Mouse (Mus musculus): ENCODE results near the gene Dennd1a.

Gene Dennd1a

DNA sequence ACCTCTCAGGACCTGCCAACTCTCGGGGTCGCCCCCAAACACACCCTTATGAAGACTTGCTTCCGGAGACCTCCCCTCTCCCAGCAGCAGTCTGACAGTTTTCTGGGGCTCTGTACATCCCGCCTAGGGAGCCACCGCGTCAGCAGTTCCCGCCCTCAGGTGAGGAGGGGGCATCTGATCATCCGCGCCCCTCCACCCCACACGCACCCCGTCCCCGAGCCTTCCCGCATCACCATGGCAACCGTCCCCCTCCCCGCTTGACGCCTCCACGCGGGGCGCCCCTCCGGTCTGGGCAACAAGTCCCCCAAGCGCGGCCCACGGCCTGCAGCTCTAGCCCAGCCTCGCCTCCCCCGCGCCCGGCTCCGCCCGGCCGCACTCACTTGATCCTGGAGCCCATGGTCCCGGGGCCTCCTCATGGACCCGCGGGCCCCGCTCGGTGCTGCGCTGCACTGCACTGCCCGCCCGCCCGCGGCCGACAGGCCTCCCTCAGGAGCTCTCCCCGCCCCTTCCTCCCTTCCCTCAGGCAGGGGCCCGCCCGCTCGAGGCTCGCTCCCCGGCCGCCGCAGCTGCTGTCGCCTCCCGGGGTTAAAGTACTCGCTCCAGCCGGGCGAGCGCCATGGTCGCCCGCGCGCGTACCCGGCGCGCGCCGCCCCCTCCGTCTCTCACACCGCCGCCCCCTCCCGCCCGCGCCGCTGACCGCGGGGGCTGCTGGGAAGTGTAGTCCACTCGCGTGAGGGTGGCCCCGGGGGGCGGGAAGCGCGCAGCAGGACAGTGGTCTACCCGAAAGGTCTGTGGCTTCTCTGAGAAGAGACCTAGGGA is at the start of gene Dennd1a:
Gene Dennd1a, minus strand, starts transcription at position 658 of the 819 bp plus-strand sequence.
- DNase-seq: peak; percentile 95

DNA sequence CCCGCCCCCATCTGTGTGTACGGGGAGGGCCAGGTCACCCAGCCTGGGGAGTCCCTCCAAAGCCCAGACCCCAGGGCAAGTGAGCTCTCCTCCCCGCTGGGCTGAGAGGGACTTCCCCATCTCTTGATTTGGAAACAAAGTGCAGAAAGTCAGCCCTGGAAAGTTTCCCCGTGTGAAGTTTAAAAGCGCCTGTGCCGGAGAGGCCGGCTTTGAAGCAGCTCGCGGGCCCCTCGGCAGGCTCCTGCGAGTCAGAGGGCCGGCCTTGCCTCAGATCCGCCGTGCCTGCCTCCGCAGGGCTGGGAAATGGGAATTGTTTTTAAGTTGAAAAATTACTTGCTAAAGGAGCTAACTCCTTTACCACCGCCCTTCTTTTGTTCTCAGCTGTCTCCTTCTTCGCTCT is 49.4 kb upstream of the Dennd1a start:
- peak; percentile 75 for DNase-seq

DNA sequence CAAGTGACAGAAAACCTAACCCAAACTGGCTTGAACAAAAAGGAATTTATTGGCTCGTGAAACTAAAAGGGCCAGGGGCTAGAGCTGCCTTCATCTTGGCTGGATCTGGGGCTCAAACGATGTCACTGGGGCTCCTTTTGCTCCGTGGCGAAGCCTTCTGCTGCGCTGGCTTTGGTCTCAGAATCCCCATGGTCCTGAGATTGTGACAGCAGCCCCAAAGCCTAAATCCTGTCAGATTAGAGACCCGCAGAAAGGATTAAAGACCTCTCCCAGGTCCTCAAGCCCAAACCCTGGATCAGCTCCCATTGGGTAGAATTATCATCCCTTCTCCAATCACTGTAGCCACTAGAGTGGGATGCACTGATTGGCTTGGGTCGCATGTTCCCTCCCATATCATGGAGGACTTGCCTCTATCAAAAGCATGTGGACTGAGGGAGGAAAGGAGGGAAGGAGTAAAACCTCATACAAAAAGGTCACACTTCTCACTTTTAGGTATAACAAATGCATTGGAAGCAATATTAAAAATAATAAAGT is 46.5 kb upstream of the Dennd1a start:
- DNase-seq: peak; percentile 9

DNA sequence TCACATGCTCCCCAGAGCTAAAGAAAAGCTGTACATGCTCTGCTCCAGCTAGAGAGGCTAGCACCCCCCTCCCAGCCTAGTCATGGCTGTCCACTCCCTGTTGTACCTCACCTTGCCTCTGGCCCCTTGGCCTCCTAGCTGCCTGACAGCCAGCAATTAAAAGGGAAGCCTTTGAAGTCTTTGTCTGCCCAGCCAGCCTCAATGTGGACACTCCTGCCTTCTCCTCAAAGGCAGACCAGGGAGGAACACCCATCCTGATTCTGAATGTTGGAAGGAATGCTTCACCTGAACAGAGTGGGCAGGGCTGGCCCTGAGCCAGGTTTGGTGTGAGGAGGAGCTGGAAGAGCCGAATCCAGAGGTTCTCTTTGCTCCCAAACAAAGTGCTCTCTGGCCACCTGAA is 39.5 kb upstream of the Dennd1a start:
- DNase-seq: no peak

DNA sequence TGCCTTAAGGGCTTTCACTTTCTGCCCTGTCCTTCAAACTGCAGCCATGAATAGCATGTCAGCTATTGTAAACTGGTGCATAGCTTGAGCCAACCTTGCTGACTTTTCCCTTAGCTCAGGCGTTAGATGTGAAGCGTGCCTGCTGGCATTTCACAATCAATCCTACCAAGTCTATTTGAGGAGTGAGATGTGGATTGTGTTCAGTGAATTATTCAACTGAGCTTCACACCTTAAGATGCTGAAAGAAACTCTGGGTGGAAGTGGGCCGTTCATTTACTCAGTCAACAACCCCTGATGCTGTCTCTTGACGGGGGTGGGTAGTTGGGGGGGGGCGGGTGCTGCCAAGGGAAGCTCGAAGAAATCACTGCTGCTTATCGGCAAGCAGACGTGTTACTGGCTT is 36.2 kb upstream of the Dennd1a start:
- DNase-seq: no peak

DNA sequence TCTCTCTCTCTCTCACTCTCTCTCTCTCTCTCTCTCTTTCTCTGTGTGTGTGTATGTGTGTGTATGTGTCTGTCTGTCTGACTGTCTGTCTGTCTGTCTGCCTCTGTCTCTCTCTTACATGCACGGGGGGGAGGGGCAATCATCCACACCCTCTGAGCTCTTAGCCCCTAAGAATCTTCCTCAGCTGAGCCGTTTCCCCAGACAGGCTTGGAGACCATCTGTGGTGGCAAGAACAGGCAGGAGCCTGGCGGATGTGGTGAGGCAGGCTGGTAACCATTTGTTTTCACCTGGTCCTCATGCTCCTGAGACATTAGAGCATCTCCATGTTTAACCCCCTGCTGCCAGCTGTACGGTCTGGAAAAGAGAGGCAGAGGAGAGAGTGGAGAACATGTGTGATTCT is 33.7 kb upstream of the Dennd1a start:
- DNase-seq: no peak

DNA sequence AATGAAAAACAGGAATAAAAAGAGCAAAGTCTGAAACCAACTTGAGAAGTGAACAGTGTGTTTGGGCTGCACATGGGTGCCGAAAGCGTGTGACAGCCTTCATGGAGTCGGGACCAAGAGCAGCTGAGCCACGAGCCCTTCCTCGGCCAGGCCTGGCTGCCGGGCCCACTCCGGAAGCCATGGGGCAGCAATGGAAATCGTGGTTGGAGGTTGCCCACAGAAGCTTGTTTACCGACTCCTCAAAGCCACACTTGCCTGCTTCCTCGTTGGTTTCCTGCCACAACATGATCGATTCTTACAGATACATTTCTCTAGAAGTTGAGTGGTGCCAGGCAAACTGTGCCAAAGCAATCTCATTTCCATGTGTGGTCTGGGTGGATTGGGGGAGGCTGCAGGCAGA is 31.9 kb upstream of the Dennd1a start:
- no peak for DNase-seq

DNA sequence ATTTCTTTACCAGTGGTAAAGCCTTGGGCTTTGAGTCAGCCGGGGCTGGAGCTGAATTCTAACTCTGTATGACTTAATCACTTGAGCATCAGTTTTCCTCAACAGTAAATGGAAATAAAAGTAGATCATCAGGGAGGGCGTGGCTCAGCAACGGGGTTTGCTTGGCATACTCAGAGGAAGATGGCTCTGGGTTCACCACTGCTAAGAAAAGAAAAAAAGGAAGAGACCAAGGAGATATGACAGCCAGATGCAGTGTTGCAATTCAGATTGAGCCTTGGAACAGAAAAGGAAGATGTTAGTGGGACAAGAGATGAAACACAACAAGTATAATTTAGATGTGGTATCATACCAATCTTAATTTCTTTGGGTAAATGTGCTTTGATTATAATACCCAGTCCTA is 26.2 kb upstream of the Dennd1a start:
- no peak for DNase-seq

DNA sequence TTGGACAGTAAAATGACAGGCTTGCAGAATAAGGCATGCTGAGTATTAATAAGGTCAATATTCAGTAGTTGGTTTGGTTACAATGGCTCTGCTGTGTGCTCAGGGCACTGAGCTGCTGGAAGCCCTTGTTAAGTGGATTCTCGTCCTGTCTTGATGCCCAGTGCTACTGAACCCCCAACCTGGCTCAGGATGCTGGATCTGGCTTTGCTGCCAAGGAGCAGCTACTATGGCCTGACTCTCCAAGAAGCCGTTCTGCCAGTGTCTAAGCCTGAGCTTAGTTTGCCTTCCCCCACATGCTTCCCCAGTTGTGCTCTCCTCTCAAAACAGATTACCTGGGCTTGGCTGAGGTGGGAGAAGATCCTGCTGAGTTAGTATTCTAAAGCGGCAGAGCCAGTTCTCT is 25.7 kb upstream of the Dennd1a start:
- DNase-seq: no peak

DNA sequence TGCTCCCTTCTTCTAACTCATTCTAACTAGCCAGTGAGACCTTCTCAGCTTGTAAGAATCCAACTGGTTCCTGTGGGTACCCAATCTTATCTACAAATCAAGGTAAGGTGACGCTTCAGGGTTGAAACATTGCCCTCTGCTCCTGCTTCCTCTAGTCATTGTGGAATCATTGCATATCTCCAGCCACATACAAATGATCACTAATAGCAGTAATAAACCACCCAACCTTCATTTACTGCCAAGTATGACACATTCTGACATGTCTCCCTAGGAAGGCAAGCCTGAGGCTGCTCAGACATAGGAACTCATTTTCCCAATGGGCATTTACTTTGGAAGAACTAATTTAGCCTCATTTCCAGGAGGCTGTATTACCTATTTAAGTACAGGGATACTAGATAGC is 18.0 kb upstream of the Dennd1a start:
- DNase-seq: no peak

DNA sequence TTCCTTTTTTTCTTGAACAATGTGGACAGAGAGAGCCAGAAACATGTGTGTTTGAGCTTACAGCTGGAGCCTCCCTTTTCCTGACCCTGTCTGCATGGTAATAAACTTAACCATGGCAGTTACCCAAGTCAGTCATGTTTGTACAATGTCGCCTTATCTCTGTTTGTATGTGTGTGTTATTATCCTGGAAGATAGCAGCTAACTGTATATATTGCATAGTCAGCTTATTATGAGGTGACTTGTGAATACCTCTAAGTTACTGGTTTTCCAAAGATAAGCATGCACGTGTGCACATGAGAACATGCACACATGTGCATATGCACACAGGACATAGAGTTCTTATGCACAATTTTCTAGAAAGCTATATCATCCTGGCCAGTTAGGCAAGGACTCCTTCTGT is 13.8 kb upstream of the Dennd1a start:
- DNase-seq: no peak

DNA sequence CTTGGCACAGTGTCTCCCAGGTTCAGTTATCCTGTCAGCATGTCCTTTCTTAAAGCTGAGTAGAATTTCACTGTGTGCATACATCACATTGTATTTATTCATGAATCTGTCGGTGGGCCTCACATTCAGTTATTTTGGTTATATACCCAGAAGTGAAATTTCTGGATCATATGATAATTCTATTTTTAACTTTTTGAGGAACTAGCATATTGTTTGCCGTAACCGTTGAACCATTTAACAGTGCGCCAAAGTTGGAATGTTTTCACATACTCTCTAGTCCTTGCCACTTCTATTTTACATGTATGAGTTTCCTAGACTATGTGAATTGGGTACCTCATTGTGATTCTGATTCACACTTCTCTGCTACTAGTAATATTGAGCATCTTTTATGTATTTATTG is 8.7 kb upstream of the Dennd1a start:
- no peak for DNase-seq

DNA sequence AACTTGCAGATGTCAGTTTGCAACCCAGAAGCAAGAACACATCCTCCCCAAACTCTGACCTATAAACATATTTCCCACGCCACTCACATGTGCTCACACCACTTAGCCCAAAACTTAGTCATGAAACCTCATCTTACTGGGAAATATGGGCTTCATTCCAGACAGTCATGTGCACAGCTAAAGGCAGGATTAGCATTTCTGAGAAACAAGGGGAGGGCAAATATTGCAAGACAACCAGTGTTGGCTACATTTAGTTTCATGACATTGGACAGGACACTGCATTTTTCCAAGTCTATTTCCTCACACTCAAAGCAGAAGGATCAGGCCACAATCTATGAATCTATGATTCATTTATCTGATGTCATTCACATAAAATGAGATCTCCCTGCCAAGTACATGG is 4.3 kb upstream of the Dennd1a start:
- DNase-seq: no peak

DNA sequence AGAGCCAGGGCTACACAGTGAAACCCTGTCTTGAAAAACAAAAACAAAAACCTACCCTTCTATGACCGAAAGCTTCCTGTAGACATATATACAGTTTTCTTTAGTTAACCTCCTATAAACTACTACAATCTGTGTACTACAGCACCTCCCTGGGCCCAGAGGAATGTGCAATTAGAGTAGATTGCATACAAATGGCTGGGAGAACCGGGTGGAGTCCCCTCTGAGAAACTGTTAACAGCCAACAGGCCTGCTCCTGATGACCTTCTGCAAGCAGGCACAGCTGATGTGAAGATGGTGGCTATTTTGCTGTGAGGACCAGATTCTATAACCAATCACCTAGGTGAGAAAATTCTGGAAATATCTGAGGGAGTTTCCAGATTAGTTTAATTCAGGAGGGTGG is 1.0 kb upstream of the Dennd1a start:
- no peak for DNase-seq

DNA sequence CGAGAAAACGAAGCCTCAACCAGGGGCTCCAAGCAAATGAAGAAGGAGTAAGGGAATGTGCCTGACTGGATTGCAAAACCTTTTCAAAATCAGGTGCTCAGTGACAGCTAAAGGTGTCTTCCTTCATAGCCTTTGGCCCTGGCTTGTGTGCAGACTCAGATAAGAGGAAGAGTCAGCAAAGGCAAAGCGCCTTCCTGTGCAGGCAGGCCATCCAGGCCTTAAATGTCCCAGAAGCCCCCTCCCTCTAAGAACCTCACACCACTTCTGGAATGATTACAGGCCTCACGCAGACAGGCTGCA is 807 bp downstream of the Dennd1a start:
- DNase-seq: no peak

DNA sequence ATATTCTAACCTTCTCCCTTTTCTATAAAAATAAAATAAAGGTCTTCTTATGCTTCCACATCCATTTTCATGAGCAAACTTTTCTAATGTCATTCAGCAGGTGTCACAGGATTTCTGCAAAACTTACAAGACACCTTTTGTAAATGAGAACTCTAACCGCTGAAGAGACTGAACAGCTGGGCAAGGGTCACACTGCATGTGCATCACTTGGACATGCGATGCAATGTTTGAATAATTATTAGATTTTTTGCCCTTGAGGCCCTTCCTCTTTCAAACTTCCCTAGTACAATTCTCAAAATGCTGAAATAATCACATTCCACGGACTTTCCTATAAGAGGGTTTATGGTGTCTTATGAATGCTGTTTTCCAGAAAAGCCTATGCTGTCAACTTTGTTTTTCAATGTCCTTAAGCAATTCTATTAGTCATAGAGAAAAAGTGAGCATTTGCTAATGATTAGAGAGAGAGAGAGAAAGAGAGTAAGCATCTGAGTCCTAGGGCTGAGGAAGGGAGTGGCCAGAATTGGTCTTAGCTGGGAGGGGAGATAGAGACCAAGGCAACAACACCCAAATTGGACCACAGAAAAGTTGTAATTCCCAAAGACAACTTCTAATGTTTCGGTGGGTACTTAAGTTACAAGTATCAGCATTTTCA is 1.3 kb downstream of the Dennd1a start:
- no peak for DNase-seq

DNA sequence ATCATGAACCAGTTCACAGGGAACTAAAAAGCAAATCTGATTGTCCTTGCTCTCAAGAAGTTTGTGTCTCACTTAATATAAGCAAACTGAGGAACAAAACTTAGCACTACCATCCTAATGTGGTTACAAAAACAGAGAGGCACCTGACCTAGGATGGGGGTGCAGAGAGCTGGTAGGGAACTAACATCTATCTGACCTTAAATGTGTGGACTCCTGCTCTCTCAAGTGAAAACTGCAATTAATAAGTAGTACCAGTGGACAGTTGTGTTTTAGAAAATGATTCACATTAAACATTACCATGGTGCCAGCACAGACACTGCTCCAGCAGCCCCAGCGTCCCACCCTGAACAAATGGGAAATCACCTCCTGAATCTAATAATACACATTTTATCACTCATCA is 3.2 kb downstream of the Dennd1a start:
- DNase-seq: no peak

DNA sequence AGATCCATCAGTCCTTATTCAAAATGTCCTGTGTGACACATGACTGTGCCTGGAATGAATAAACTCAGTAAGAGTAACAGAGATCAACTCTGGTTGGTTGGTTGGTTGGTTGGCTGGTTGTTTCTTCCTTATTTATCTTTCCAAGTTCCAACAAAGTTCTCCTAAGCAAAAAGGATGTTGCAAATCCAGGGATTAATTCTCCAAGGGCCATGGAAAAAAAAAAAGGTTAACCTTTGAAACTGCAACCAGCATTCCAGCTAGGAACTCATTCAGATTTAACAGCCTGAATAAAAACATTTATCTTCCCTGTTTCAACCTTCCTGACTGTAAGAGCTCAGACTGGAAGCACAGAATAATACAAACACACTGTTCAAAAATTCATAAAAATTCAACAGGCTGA is 6.8 kb downstream of the Dennd1a start:
- no peak for DNase-seq

DNA sequence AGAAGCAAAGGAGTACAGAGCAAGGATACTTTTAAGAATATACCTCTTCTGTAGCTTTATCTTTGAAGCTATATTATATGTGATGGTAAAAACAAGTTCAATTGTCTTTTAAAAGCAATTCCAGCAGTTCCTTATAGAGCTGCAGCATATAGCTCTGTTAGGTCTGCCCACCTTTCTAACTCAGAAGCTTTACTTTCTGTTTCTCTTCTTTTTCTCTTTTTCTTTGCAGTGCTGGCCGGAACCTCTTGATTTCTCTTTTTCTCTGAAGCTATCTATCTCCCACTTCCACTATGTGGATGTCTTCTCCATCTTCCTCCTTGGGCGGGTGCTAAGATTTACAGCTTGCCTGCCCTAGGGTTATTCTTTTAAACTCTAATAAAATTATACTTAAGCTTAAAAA is 12.2 kb downstream of the Dennd1a start:
- DNase-seq: no peak

DNA sequence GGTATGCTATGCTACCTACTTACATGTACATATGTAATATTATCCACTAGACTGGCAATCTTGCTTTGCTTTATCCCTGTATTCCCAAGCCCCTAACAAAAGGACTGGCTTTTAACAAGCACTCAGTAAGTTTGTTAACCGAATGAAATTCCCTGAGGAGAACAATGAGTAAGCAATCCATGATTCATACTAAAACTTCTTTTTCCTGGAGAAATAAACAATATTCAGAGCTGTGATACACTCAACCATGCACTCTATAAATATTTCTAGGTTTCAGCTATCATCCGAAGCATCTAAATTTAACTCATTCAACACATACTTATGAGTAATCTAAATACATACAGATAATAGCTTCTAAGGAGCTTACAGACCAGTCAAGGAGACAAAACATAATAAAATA is 23.5 kb downstream of the Dennd1a start:
- DNase-seq: no peak

DNA sequence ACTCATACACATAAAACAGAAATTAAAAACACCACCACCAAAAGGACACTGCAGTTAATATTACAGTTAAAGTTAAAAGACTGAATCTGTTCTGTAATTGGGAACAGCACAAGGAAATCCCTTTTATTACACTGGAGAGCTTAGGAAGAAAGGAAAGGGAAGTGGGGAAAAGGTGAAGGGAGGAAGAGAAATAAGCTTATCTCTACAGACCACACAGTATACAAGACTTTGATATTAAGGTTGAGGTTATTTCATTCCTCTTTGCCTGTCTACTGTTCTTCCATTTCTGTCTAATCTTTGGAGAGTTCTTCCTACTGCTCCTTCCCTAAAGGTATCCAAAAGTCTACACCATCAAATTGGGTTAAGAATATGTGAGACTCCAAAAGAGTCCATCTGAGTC is 28.1 kb downstream of the Dennd1a start:
- DNase-seq: no peak

DNA sequence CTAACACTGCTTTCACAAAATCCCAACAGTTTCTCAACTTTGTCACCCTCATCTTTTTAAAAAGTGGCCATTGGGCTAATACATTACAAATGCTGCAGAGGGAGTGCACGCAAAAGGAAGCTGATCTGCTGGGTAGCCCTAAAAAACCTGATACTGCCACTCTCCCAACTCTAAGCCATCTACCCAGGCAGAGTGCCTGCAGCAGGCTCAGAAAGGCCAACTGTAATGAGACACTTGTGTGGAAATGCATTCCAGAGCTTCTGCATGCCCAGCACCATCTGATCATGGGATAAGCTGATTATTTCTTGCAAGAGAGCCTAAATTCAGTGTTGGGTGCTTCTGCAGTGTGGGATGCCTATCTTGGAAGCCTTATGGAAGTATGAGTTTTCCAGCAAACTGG is 49.6 kb downstream of the Dennd1a start:
- DNase-seq: peak; percentile 26

DNA sequence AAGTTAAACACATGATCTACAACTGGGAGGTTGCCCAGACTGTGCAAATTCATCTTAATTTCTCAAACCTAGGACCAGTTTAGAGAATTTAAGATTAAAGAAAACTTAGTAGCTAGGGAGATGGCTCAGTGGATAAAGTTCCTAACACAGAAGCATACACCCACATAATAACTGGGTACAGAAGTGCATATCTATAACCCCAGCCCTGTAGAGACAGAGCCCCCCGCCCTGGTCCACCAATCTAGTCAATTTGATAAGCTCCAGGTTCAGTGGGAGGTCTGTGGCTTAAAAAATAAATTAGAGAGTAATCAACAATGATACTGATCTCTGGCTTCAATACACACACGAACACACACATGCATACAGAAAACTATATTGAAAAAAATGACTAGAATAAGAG is 51.6 kb downstream of the Dennd1a start:
- DNase-seq: no peak

DNA sequence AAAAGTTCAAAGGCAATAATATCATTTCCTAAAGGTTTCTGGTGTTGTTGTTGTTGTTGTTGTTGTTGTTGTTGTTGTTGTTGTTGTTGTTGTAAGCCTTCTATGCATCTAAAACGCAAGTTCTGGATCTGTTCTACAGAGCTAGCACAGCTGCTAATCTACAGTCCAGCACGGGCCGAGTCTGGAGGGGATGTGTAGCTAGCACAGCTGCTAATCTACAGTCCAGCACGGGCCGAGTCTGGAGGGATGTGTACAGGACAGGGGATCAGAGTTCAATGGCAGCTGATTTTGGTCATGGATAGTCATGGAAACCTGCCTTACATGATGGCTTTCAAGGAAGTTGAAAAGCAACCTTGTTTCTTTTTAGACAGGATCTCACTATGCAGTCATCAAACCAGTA is 57.3 kb downstream of the Dennd1a start:
- no peak for DNase-seq

DNA sequence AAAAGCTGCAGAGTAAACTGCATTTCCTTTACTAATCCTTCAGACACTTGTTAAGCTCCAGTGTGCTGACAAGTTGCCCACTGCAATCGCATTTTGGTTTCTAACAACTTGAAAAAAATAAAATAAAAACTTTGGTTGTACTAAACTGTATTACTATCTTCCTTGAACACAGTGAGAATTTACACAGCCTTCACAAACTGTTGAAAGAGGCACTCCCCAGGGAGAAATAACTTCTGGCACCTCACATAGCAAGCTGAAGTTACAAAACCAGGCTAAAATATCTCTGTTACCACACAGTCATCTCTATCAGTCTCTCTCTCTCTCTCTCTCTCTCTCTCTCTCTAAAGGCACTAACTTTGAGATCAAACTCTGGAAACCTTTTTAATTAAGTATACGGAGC is 63.4 kb downstream of the Dennd1a start:
- peak; percentile 12 for DNase-seq

Measured in embryo, embryonic 11 days (tissue).